Mouse (Mus musculus) olfactory bulb, adult 2 months (tissue): ENCODE measurements around the gene Gigyf2.

ENCODE experiments used
- CTCF ChIP-seq: fragments of 200-500 bp; IDR thresholded peaks from 2 replicates; pipeline ENCODE4 v1.5.1; 2012; ENCODE audit warnings: low read depth, mild to moderate bottlenecking, low read length, moderate library complexity; ENCODE audit not compliant: insufficient read depth
- POLR2A ChIP-seq: fragments of 200-500 bp; IDR thresholded peaks from 2 replicates; pipeline ENCODE4 v1.6.1; 2012; ENCODE audit warnings: mild to moderate bottlenecking, low read depth, low read length, moderate library complexity; ENCODE audit not compliant: insufficient read depth

DNA sequence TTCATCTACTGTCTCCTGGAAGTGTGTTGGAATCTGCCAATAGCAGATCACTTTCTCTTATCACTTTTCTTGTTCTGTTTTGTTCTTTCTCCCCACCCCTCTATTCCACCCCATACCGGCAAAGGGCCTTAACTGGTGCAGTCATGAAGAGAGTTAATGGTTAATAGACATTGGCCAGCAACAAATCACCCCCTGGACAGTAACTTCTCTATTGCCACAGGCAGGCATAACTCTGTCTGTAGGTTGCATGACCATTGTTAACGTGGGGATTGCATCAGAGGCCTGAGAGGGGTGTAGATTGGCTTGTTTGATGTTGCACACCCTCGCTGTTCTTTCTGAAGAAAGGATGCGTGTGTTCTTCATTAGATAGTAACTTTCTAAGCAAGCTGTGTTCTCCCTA lies 122.6 kb downstream of the Gigyf2 start:
- no peak for TF ChIP-seq CTCF
- no peak for TF ChIP-seq POLR2A
